Mouse (Mus musculus) small intestine, adult 2 months (tissue): Measurements from ENCODE around the gene Alox12b. TPM values are rescaled to one million over a fixed set of nuclear protein-coding genes. Genes with fewer than 3 reads are reported as not detected.

Source experiments
- H3K27ac ChIP-seq: fragments of 200-500 bp; 2 replicates; pipeline ENCODE4 v1.5.1; 2012; ENCODE audit warnings: low read depth, low read length, control low read depth, inconsistent platforms; ENCODE audit not compliant: insufficient read depth
- H3K27me3 ChIP-seq: fragments of 200-500 bp; 2 replicates; pipeline ENCODE4 v1.6.1; 2012; ENCODE audit warnings: mild to moderate bottlenecking, moderate library complexity, low read length, inconsistent platforms; ENCODE audit not compliant: control insufficient read depth, insufficient read depth
- H3K36me3 ChIP-seq: fragments of 200-500 bp; 2 replicates; pipeline ENCODE4 v1.6.1; 2012; ENCODE audit warnings: mild to moderate bottlenecking, low read length, control low read depth, inconsistent platforms; ENCODE audit not compliant: control insufficient read depth, insufficient read depth
- H3K4me1 ChIP-seq: fragments of 200-500 bp; 2 replicates; pipeline ENCODE4 v1.6.1; 2012; ENCODE audit warnings: low read length, inconsistent platforms, mixed read lengths; ENCODE audit not compliant: control insufficient read depth, insufficient read depth, insufficient read length
- H3K4me3 ChIP-seq: fragments of 200-500 bp; 2 replicates; pipeline ENCODE4 v1.5.1; 2012; ENCODE audit warnings: low read depth, mild to moderate bottlenecking, control low read depth, inconsistent platforms, low read length, moderate library complexity
- CTCF ChIP-seq: fragments of 200-500 bp; IDR thresholded peaks from 2 replicates; pipeline ENCODE4 v1.5.1; 2012; ENCODE audit warnings: low read depth, mild to moderate bottlenecking, control low read depth, inconsistent platforms, low read length, moderate library complexity, mixed read lengths; ENCODE audit not compliant: insufficient replicate concordance, insufficient read length; ENCODE audit errors: extremely low read depth
- POLR2A ChIP-seq: fragments of 200-500 bp; IDR thresholded peaks from 2 replicates; pipeline ENCODE4 v1.6.1; 2012; ENCODE audit warnings: low read depth, mild to moderate bottlenecking, control low read depth, inconsistent platforms, low read length, moderate library complexity
- WGBS: fragments of 180-500 bp; shearing (Covaris S2); methylation state at CpG from one replicate; pipeline ENCODE4 v1.1.7; 2018; 5-methylcytosine and 5-hydroxymethylcytosine counted together
- polyA plus RNA-seq: library from polyadenylated mRNA; depleted of rRNA; stranded (reverse); fragments of >200 nt; gene quantifications from 2 replicates; pipeline ENCODE4 v1.2.3, GENCODE M21; 2012

Alox12b gene
- polyA plus RNA-seq, 1 experiment = not detected

GRCm38 (mm10) chr11:69124498-69124847, 32.3 kb upstream of the Alox12b start:
- H3K4me3 ChIP-seq = no peak overlapping the region
- under 1% methylated on average over 3 of the region's 3 CpGs for WGBS
- H3K27ac ChIP-seq = no peak overlapping the region
- no peaks in the 10 kb centered on the region for H3K36me3 ChIP-seq
- no peak for TF ChIP-seq CTCF
- no peak for TF ChIP-seq POLR2A
- no peaks in the 10 kb centered on the region; the same call in 1 of the 2 replicates for H3K4me1 ChIP-seq
- no peaks in the 10 kb centered on the region for H3K27me3 ChIP-seq

- TF ChIP-seq POLR2A (0 out of 2 replicates have a peak, but pooled peaks have one; percentile 13), CTCF (peak; percentile 71; the same call in 1 of the 2 replicates)
- WGBS = under 1% methylated on average over 24 of the region's 24 CpGs
- Histone ChIP-seq H3K27ac (peak overlapping the region; percentile 56), H3K27me3 (no peaks in the 10 kb centered on the region), H3K4me1 (no peaks in the 10 kb centered on the region; the same call in 1 of the 2 replicates), H3K36me3 (no peaks in the 10 kb centered on the region), H3K4me3 (peak overlapping the region; percentile 63)
Measured at GRCm38 (mm10) chr11:69125041-69125851, 31.5 kb upstream of the Alox12b start.

GRCm38 (mm10) chr11:69125852-69125918, 31.1 kb upstream of the Alox12b start, which contains the start of gene Aloxe3:
TSS of gene Aloxe3 (plus strand) at chr11:69125896.
- peak within 1 kb of the TSS; percentile 56 for H3K27ac ChIP-seq
- no peak for TF ChIP-seq CTCF
- no peak for TF ChIP-seq POLR2A
- H3K4me3 ChIP-seq = peak within 1 kb of the TSS; percentile 63
- 0% methylated on average over 3 of the region's 3 CpGs for WGBS
- H3K36me3 ChIP-seq = no peaks in the 10 kb centered on the region
- no peaks in the 10 kb centered on the region; the same call in 1 of the 2 replicates for H3K4me1 ChIP-seq
- no peaks in the 10 kb centered on the region for H3K27me3 ChIP-seq

- WGBS = 6% methylated on average over 20 of the region's 20 CpGs
- no peaks in the 10 kb centered on the region for H3K36me3 ChIP-seq
- TF ChIP-seq CTCF (no peak), POLR2A (no peak)
- H3K4me1 ChIP-seq = no peaks in the 10 kb centered on the region; the same call in 1 of the 2 replicates
- H3K27ac ChIP-seq = no peak overlapping the region
- H3K4me3 ChIP-seq = peak overlapping the region; percentile 63
- no peaks in the 10 kb centered on the region for H3K27me3 ChIP-seq
Measured at GRCm38 (mm10) chr11:69125919-69126705, 30.7 kb upstream of the Alox12b start.

GRCm38 (mm10) chr11:69126706-69127095, 30.1 kb upstream of the Alox12b start:
- Histone ChIP-seq H3K27me3 (no peaks in the 10 kb centered on the region), H3K4me1 (no peaks in the 10 kb centered on the region; the same call in 1 of the 2 replicates), H3K27ac (no peak overlapping the region), H3K4me3 (no peak overlapping the region), H3K36me3 (no peaks in the 10 kb centered on the region)
- WGBS = 66% methylated on average over 2 of the region's 2 CpGs
- no peak for TF ChIP-seq POLR2A
- TF ChIP-seq CTCF = no peak

- TF ChIP-seq CTCF (no peak), POLR2A (no peak)
- no peak overlapping the region for H3K27ac ChIP-seq
- H3K4me1 ChIP-seq = no peaks in the 10 kb centered on the region; the same call in 1 of the 2 replicates
- H3K4me3 ChIP-seq = no peak overlapping the region
- no peaks in the 10 kb centered on the region for H3K27me3 ChIP-seq
- 65% methylated on average over 8 of the region's 8 CpGs for WGBS
- H3K36me3 ChIP-seq = no peaks in the 10 kb centered on the region
Measured at GRCm38 (mm10) chr11:69128426-69129122, 28.2 kb upstream of the Alox12b start.

GRCm38 (mm10) chr11:69133566-69133922, 23.2 kb upstream of the Alox12b start:
- Histone ChIP-seq H3K36me3 (no peaks in the 10 kb centered on the region), H3K4me3 (peak overlapping the region; percentile 66), H3K27ac (no peak overlapping the region), H3K27me3 (no peaks in the 10 kb centered on the region), H3K4me1 (peaks cover 11% of the 10 kb centered on the region)
- 34% methylated on average over 5 of the region's 5 CpGs for WGBS
- TF ChIP-seq CTCF (peak; percentile 7; the same call in 1 of the 2 replicates), POLR2A (no peak)
